Mouse (Mus musculus) retina, postnatal 7 days (tissue): ENCODE data around the gene Gcsh.

Source experiments
- DNase-seq: peaks from one replicate; pipeline ENCODE4 v3.0.0-alpha.2; 2012; ENCODE audit warnings: low read depth, low spot score

Gcsh gene

GRCm38 (mm10) chr8:116978052-116978451 is 15.3 kb downstream of the Gcsh start:
- no peak for DNase-seq

DNA sequence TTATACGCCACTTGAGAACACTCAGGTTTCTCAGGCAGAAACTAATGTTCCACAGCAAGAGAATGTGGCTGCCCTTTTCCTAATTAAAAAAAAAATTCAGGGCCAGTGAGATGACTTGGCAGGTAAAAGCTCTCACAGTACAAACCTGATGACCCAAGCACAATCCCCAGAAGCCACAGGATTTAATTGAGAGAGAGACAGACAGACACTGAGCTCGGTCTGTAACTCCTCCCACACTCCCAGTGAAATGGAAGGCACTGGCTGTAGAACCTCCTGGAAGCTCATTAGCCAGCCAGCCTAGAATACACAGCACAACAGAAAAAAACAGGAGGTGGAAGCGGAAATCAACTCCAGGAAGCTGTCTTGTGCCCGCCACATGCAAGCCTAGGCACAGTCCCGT is 17.7 kb downstream of the Gcsh start:
- DNase-seq, result no peak

- no peak for DNase-seq
These were observed 18.3 kb downstream of the Gcsh start for GRCm38 (mm10) chr8:116975066-116975465.

GRCm38 (mm10) chr8:116969531-116969930 is 23.8 kb downstream of the Gcsh start:
- DNase-seq, result no peak

DNA sequence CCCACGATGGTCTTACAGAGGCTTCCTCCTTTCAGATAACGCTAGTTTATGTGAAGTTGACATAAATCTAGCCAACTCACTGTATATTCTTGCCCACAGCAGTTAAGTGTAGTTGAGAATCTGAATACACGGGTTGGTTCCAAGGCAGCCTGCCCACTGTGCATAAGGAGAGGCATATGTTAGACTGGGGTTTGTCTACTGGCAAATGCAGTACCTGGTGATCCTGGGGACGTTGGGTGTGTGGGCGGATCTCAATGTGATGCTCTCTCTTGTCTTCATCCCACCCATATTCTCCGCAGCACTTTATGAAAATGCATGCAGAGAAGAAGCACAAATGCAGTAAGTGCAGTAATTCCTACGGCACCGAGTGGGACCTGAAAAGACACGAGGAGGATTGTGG is 38.9 kb downstream of the Gcsh start:
- no peak for DNase-seq

DNA sequence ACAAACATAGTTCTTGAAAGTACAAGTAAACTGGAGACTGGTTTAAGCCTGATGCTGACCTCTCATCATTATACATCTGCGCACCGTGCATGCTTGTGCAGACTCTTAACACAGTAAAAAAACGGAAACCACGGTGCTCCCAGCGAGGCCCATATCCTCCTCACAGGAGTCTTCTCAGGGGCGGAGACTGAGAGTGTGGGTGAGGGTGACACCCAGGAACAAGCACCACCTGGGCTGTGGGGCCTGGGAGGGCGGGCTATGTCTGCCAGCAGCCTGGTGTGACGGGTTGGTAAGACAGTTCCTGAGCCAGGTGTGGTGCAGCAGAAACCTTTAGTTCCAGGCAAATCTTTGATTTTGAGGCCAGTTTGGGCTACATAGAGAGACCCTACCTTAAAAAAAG is 40.9 kb downstream of the Gcsh start:
- DNase-seq, result no peak

DNA sequence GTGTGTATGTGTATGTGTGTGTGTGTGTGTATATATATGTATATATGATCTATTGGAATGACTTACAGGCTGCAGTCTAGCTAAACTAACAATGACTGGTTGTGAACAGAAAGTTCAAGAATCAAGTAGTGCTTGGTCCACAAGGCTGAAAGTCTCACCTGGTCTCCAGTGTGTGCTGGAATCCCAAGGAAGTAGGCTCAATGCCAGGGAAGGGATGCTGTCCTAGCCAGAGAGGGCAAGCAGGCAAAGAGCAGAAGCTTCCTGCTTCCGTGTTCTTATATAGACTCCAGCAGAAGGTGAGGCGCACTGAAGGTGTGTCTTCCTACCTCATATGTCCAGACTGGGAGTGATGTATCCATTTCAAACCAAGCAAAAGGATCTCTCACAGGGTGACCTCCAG is 41.6 kb downstream of the Gcsh start:
- no peak for DNase-seq

DNA sequence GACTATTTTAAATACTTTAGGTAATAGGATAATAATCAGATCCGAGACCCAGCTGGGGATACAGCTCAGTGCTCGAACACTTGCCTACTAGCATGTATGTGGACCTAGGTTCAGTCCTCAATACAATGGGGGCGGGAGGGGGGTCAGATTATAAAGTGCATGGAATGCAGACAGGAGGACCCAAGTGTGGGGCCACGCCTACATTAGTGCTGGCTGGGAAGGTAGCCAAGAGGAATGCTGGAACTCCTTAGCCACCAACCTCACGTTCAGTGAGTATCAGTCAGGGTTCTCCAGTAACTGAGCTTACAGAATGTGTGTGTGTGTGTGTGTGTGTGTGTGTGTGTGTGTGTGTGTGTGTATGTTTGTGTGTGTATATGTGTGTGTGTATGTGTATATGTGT is 42.0 kb downstream of the Gcsh start:
- DNase-seq, result no peak

DNA sequence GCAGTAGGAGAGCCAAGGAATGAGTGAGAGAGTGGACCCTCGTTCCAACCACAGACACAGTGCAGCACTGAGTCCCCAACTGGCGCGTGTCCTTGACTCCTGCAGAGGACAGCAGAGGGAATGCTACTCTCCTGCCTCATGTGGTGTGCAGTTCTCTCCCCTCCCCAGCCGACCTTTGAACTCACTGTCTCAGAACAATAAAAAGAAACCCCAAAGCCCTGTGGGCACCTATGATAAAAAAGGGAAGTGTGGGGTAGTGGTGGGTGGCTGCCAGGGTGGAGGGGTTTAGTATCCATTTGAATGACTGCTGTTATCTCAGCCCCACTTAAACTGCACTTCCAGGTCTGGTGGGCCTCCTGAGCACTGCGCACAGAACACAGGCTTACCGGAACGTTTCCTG is 45.7 kb downstream of the Gcsh start:
- no peak for DNase-seq

- DNase-seq, result no peak
These were observed 46.5 kb downstream of the Gcsh start for GRCm38 (mm10) chr8:116946851-116947250.

GRCm38 (mm10) chr8:116946268-116946838 is 47.0 kb downstream of the Gcsh start:
- no peak for DNase-seq

GRCm38 (mm10) chr8:116945169-116945910 is 48.0 kb downstream of the Gcsh start:
- DNase-seq, result no peak

- DNase-seq, result no peak
These were observed 49.0 kb downstream of the Gcsh start for GRCm38 (mm10) chr8:116944385-116944696.

- DNase-seq, result no peak
These were observed 49.6 kb downstream of the Gcsh start for GRCm38 (mm10) chr8:116943555-116944384.

DNA sequence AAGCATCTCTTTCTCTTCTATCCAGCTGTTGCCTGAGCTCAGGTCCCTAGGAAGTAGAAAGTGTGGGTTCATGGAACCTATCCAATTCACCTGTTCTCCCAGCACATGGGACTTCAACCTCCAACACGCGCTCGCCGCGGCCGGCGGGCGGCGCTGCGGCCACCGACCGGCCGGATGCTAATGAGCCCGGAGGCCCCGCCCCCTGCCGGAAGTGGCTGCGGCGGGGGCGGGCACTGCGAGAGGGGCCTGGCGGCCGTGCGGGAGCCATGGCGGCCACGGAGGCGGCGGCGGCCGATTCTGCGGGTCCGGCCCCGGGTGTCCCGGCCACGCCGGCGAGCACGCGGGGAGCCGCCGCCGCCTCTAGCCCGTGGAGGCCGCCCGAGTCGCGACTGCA is 50.2 kb downstream of the Gcsh start, which contains the start of gene Atmin:
TSS of gene Atmin (plus strand) at position 233 of the 394 bp plus-strand sequence.
- DNase-seq, result peak; percentile 84

- no peak for DNase-seq
These were observed 50.9 kb downstream of the Gcsh start for GRCm38 (mm10) chr8:116942284-116943058.

GRCm38 (mm10) chr8:116935506-116935905 is 57.8 kb downstream of the Gcsh start:
- DNase-seq, result no peak

GRCm38 (mm10) chr8:116934976-116935375 is 58.4 kb downstream of the Gcsh start:
- DNase-seq, result no peak
